Mouse (Mus musculus) liver, embryonic 12.5 days (tissue): ENCODE results near the gene Cox19. TPM values are rescaled to one million over a fixed set of nuclear protein-coding genes. Genes with fewer than 3 reads are reported as not detected.

Experiments
- ATAC-seq: fragments of 200-750 bp; cut with Nextera tagmentation; 2 replicates; pipeline ENCODE4 v1.8.0; 2017; ENCODE audit warnings: moderate number of reproducible peaks, mild to moderate bottlenecking, moderate library complexity
- H3K27ac ChIP-seq: fragments of 300-500 bp; sonication (generic); 2 replicates; pipeline ENCODE4 v1.5.1; 2016; ENCODE audit warnings: mild to moderate bottlenecking
- H3K27me3 ChIP-seq: fragments of 300-500 bp; sonication (generic); replicated peaks from 2 replicates; pipeline ENCODE4 v1.6.1; 2016; ENCODE audit warnings: mild to moderate bottlenecking, moderate library complexity
- H3K36me3 ChIP-seq: fragments of 300-500 bp; sonication (generic); 2 replicates; pipeline ENCODE4 v1.6.1; 2016; ENCODE audit warnings: mild to moderate bottlenecking, moderate library complexity
- H3K4me1 ChIP-seq: fragments of 300-500 bp; sonication (generic); 2 replicates; pipeline ENCODE4 v1.6.1; 2016
- H3K4me2 ChIP-seq: fragments of 300-500 bp; sonication (generic); 2 replicates; pipeline ENCODE4 v1.6.1; 2016; ENCODE audit warnings: mild to moderate bottlenecking, moderate library complexity
- H3K4me3 ChIP-seq: fragments of 300-500 bp; sonication (generic); 2 replicates; pipeline ENCODE4 v1.5.1; 2016; ENCODE audit warnings: mild to moderate bottlenecking, moderate library complexity
- H3K9ac ChIP-seq: fragments of 300-500 bp; sonication (generic); 2 replicates; pipeline ENCODE4 v1.6.1; 2016; ENCODE audit warnings: mild to moderate bottlenecking, moderate library complexity
- H3K9me3 ChIP-seq: fragments of 300-500 bp; sonication (generic); replicated peaks from 2 replicates; pipeline ENCODE4 v1.6.1; 2016; ENCODE audit warnings: mild to moderate bottlenecking, moderate library complexity
- WGBS: fragments of 180-500 bp; shearing (Covaris S2); methylation state at CpG from one replicate; pipeline ENCODE4 v1.1.7; 2016; ENCODE audit not compliant: insufficient replicate concordance; 5-methylcytosine and 5-hydroxymethylcytosine counted together
- polyA plus RNA-seq: library from polyadenylated mRNA; unstranded; fragments of >200 nt; fragmentation: Nextera tagmentation; extraction: Ambion mirVana; gene quantifications from 2 replicates; pipeline ENCODE4 v1.2.1, GENCODE M21; 2016

The Cox19 gene
- polyA plus RNA-seq, 1 experiment from 2014 or later = 73.8 TPM

DNA sequence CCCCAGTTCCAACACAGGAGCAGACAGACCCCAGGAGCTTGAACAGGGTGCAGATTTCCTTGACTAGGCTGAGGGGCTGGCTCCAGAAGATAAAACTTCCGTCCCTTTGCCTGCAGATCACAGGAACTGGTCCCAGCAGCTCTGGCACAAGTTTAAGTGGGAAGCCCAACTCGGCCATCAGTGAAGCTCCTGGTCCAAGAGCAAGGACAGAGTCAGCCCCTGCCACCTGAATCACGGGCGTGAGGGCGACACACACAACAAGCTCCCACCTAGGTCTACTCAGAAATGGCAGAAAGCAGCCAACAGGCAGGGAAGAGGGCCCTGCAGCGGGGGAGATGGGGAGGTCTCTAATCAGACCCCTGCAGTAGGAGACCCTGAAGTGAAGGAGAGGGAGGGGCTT lies 19.1 kb upstream of the Cox19 start:
- 0 out of 2 replicates have a peak, but pooled peaks cover 4% of the 10 kb centered on the region for H3K36me3 ChIP-seq
- no peak overlapping the region for H3K4me3 ChIP-seq
- H3K27ac ChIP-seq = peak overlapping the region; percentile 92
- peak overlapping the region; percentile 85 for H3K4me2 ChIP-seq
- no peaks in the 10 kb centered on the region for H3K27me3 ChIP-seq
- H3K4me1 ChIP-seq = peaks cover 96% of the 10 kb centered on the region
- ATAC-seq = no peak
- WGBS = 62% methylated on average over 6 of the region's 6 CpGs
- no peaks in the 10 kb centered on the region for H3K9me3 ChIP-seq
- H3K9ac ChIP-seq = peak overlapping the region; percentile 94

DNA sequence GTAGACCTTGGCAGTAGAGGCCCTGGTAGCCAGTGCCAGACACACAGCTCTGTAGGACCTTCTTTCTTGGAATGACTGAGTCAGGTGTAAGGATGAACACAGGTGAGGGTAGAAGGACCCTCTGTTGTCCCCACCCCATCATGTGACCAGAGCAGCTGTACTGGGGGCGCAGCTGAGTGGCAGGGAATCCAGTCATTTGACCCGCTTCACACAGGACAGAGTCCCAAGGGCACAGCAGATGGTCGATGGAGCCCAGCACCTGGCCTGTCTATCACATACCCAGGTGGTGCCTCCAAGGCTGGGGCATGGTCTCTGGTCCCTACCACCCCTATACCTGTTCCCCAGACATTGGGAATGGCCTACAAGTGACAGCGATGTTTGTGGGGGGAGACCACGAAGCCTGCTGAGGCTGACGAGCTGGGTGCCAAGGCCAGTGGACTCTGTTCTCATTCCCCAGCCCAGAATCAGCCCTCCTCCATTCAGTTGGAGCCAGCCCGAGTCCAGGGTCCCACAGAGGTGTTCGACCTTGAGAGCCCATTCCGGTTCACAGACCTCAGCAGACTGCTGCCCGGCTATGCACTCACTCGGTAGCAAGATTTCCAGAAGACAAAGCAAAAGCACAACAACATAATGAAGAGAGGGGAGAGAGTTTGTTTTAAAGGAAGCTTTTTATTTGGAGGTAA lies 17.6 kb upstream of the Cox19 start:
- WGBS = 78% methylated on average over 11 of the region's 11 CpGs
- H3K27me3 ChIP-seq = no peaks in the 10 kb centered on the region
- H3K9ac ChIP-seq = no peak overlapping the region
- no peak for ATAC-seq
- peaks cover 95% of the 10 kb centered on the region for H3K4me1 ChIP-seq
- no peaks in the 10 kb centered on the region for H3K9me3 ChIP-seq
- no peak overlapping the region; the same call in 1 of the 2 replicates for H3K4me2 ChIP-seq
- no peak overlapping the region for H3K4me3 ChIP-seq
- H3K36me3 ChIP-seq = 0 out of 2 replicates have a peak, but pooled peaks cover 4% of the 10 kb centered on the region
- peak overlapping the region; percentile 92 for H3K27ac ChIP-seq

DNA sequence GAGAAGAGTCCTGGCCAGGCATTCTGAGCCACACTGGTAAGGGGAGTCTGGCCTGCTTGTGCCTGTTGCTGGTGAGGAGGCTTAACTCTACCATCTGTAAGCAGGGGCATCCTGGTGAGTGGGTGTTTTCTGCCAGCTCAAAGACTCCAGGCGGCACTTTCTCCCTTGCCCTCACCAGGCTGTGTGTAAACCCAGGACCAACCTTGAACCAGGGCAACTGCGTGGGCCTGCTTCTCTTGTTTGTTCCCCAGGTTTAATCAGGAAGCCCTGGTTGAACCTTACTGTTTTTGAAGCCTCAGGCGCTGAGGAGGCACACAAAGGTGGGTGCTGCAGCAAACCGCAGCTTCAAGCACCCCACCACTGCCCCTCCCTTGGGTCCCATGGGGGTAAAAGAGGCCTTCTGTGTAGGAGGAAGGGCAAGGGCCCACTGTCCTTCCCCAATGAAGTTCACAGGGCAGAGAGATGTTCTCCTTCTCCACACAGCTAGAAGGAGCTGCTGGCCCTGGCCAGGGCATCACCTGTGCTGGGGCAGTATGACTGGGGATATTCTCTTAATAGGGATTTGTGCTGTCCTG lies 16.8 kb upstream of the Cox19 start:
- ATAC-seq = no peak
- Histone ChIP-seq H3K4me1 (peaks cover 87% of the 10 kb centered on the region), H3K9me3 (no peaks in the 10 kb centered on the region), H3K27me3 (no peaks in the 10 kb centered on the region), H3K4me2 (no peak overlapping the region), H3K9ac (no peak overlapping the region), H3K4me3 (no peak overlapping the region), H3K36me3 (0 out of 2 replicates have a peak, but pooled peaks cover 4% of the 10 kb centered on the region), H3K27ac (peak overlapping the region; percentile 92)
- 79% methylated on average over 4 of the region's 4 CpGs for WGBS

DNA sequence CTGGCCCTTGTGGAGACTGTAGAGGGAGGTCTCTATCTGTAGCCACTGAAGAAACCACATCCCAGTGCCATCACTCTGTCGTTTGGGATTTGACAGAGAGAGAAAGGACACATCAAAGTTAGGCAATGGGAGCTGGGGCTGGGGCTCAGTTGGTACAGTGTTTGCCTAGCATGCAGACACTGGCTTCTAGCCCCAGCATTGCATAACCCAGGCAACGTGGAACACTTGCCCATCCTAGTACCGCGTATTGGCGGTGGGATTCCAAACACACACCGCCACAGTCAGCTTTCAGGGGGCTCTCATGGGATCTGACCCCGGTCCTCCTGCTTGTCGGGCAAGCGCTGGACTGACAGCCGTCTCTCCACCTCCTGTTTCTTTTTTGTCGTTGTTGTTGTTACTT lies 15.3 kb upstream of the Cox19 start:
- Histone ChIP-seq H3K36me3 (0 out of 2 replicates have a peak, but pooled peaks cover 4% of the 10 kb centered on the region), H3K4me1 (peaks cover 76% of the 10 kb centered on the region), H3K9me3 (no peaks in the 10 kb centered on the region), H3K27ac (peak overlapping the region; percentile 45), H3K9ac (no peak overlapping the region), H3K27me3 (no peaks in the 10 kb centered on the region), H3K4me2 (no peak overlapping the region), H3K4me3 (no peak overlapping the region)
- ATAC-seq = no peak
- 68% methylated on average over 11 of the region's 11 CpGs for WGBS

DNA sequence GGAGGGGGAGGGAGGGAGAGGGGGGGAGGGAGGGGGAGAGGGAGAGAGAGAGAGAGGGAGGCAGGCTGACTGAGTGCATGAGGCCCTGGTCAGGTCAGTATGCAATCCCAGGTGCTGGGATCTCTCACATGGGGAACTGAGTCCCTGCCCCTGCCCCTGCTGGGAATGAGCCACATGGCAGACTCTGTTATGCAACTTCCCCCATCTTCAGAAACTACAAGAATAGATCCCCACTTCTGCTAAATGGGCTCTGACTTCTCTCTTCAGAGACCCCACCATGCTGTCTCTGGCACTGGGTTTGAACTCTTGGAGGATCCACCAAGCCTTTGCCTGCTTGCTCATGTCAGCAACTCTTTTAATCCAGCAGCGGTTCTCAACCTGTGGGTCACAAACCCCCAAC lies 14.6 kb upstream of the Cox19 start:
- Histone ChIP-seq H3K27ac (peak overlapping the region; percentile 45), H3K4me2 (no peak overlapping the region)
- WGBS = 29% methylated on average over 1 of the region's 1 CpGs

DNA sequence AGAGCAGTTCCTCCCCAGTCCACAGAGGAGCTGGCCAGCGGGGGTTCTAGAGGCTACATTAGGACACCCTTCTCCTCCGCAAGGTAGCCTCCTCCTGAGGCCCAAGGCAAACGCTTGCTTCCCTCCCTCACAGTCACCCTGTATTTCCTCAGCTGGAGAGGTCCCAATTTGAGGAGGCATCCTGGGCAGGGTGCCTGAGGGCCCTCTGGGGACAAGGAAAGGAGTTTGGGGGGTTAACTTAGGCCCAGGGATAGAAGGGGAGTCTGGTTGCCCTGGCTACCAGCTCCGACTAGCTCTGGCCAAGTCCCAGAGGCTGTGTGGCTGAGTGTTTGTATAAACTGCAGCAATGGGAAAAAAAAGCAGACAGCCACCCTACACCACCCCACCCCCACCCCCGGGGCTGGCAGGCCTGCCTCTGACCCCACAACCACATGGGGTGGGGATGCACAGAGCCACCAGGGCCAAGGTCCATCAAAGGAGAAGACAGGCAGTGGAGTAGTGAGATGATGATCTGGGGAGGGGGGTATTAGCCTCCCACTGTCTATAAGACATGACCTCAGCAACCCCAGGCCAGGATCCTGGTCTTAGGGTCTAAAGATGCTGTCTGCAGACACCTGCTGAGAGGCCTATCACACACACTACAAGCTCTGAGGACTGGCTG lies 13.8 kb upstream of the Cox19 start:
- Histone ChIP-seq H3K27me3 (no peaks in the 10 kb centered on the region), H3K4me3 (no peak overlapping the region), H3K36me3 (0 out of 2 replicates have a peak, but pooled peaks cover 16% of the 10 kb centered on the region), H3K4me2 (peak overlapping the region; percentile 28), H3K27ac (peak overlapping the region; percentile 58), H3K9ac (peak overlapping the region; percentile 24; the same call in 1 of the 2 replicates), H3K9me3 (no peaks in the 10 kb centered on the region), H3K4me1 (peaks cover 61% of the 10 kb centered on the region)
- 39% methylated on average over 5 of the region's 5 CpGs for WGBS
- peak; percentile 19 for ATAC-seq

More for the DNA sequence above, 14.6 kb upstream of the Cox19 start:
- Histone ChIP-seq H3K4me3 (no peak overlapping the region), H3K36me3 (0 out of 2 replicates have a peak, but pooled peaks cover 9% of the 10 kb centered on the region), H3K4me1 (peaks cover 69% of the 10 kb centered on the region), H3K9ac (no peak overlapping the region), H3K9me3 (no peaks in the 10 kb centered on the region), H3K27me3 (no peaks in the 10 kb centered on the region)
- no peak for ATAC-seq

DNA sequence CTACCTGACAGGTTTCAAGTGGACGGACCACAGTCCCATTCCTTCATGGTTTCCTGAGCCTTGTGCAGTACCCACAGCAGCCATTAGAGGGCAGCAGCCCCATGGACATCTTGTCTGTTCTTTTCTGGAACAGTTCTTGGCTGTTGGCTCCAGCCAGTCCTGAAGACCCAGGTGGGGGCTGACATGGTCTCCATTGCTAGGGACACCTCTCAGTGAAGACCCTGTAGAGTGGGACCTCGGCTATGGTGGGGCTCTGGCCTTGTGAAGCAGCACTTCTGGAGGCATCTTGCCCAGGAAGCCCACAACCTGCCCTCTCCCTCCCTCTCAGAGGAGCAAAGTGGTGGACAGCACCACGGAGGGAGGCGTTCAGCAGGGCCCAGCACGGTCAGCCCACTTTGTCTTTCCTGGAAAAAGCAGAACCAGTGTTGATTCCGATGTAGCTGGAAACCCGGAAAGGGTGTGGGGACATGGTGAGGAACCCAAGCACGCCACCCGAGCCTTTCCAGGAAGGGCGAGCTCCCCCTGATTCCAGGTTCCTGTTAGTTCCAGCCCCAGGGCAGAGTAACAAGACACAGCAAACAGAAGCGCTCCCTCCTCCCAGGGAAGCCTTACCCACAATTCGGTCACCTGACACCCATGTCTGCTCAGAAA lies 13.2 kb upstream of the Cox19 start:
- Histone ChIP-seq H3K9ac (peak overlapping the region; percentile 35; the same call in 1 of the 2 replicates), H3K4me1 (peaks cover 55% of the 10 kb centered on the region), H3K4me2 (peak overlapping the region; percentile 28), H3K27ac (peak overlapping the region; percentile 58), H3K36me3 (0 out of 2 replicates have a peak, but pooled peaks cover 17% of the 10 kb centered on the region), H3K9me3 (no peaks in the 10 kb centered on the region), H3K27me3 (no peaks in the 10 kb centered on the region), H3K4me3 (no peak overlapping the region)
- 22% methylated on average over 12 of the region's 12 CpGs for WGBS
- ATAC-seq = peak; percentile 53

DNA sequence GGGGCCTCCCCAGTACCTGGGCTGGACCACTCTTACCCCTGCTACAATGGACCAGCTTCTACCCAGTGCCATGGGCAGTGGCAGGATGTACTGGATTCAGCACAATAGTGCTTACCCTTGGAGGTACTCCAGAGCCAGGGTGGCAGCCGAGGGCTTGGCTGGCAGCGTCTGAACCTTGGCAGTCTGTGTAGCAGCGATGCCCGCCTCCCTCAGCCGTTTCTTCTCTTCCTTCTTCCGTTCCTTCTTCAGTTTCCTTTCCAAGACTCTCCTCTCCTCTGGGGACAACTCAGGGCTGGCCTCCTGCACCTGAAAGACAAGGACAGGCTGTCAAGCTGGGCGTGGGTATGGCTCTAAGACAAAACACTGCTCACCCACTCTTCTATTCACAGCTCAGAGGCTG lies 12.6 kb upstream of the Cox19 start:
- no peak overlapping the region for H3K4me2 ChIP-seq
- no peak overlapping the region for H3K9ac ChIP-seq
- peaks cover 20% of the 10 kb centered on the region; the same call in 1 of the 2 replicates for H3K36me3 ChIP-seq
- peaks cover 51% of the 10 kb centered on the region for H3K4me1 ChIP-seq
- no peak overlapping the region for H3K27ac ChIP-seq
- no peaks in the 10 kb centered on the region for H3K9me3 ChIP-seq
- H3K4me3 ChIP-seq = no peak overlapping the region
- H3K27me3 ChIP-seq = no peaks in the 10 kb centered on the region
- no peak for ATAC-seq
- 55% methylated on average over 7 of the region's 7 CpGs for WGBS

DNA sequence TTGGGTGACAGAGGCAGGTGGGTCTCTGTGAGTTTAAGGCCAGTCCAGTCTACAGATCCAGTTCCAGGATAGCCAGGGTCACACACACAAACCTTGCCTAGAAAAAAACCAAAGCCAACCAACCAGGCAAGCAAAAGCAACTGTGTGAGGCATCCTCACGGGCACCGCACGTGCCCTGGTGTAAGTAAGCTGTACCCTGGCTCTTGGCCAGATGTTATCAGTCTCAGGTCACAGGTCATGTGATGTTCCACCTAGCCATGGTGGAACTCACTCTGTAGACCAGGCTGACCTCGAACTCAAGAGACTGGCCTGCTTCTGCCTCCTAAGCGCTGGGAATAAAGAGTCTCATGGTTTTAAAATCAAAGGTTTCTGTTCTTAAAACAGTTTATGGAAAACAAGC lies 8.0 kb upstream of the Cox19 start:
- Histone ChIP-seq H3K4me2 (no peak overlapping the region), H3K4me1 (peaks cover 7% of the 10 kb centered on the region), H3K4me3 (no peak overlapping the region), H3K27me3 (no peaks in the 10 kb centered on the region), H3K9me3 (no peaks in the 10 kb centered on the region), H3K36me3 (peaks cover 16% of the 10 kb centered on the region; the same call in 1 of the 2 replicates), H3K9ac (no peak overlapping the region), H3K27ac (no peak overlapping the region)
- no peak for ATAC-seq
- WGBS = 81% methylated on average over 5 of the region's 5 CpGs

DNA sequence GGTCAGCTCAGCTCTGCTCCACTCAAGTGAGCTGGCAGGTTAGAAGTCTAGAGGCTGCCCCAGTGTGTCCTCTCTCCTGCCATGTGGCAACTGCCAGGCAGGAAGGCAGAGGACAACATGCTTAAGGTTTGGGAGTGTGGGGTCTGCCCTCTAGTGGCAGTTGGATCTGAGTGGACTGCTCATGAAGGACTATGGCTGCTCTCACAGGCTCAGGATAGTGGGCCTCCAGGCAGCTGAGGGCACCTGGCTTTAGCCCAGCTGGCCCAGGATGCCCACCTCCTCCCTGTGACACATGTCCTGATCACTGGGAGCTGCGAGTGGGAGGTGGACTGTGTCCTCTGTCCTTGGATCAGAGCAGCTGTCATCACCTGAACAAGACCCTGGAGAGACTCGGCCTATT lies 7.4 kb upstream of the Cox19 start:
- no peak overlapping the region for H3K9ac ChIP-seq
- peaks cover 16% of the 10 kb centered on the region; the same call in 1 of the 2 replicates for H3K36me3 ChIP-seq
- ATAC-seq = peak; percentile 30; the same call in 1 of the 2 replicates
- H3K4me1 ChIP-seq = peaks cover 8% of the 10 kb centered on the region
- H3K27me3 ChIP-seq = no peaks in the 10 kb centered on the region
- no peak overlapping the region for H3K27ac ChIP-seq
- no peak overlapping the region for H3K4me2 ChIP-seq
- 65% methylated on average over 2 of the region's 2 CpGs for WGBS
- no peaks in the 10 kb centered on the region for H3K9me3 ChIP-seq
- no peak overlapping the region for H3K4me3 ChIP-seq

DNA sequence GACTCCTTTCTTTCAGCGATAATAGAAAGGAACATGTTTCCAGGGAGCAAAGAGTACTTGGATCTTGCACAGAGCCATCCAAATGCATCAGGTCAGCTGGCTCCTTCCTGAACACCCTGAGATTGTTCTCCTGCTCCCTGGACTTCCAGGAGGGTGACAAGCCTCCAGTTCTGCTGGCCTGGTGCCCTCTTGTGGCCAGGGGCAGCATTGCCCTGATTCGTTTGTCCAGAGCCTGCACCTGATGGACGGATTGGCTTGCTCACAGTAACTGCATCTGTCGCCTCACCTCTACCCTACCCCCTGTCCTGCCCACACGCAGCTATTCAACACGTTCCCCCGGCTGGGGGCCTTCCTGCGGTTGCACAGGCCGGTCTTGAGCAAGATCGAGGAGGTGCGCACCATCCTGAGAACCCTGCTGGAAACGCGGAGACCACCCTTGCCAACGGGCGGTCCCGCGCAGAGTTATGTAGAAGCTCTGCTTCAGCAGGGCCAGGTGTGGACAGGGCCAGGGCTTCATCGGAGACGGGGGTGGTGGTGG lies 4.1 kb upstream of the Cox19 start:
- no peak for ATAC-seq
- no peak overlapping the region for H3K27ac ChIP-seq
- peaks cover 23% of the 10 kb centered on the region for H3K27me3 ChIP-seq
- H3K4me2 ChIP-seq = no peak overlapping the region
- peaks cover 6% of the 10 kb centered on the region; the same call in 1 of the 2 replicates for H3K36me3 ChIP-seq
- no peak overlapping the region for H3K4me3 ChIP-seq
- whole genome bisulfite sequencing = 35% methylated on average over 19 of the region's 19 CpGs
- no peak overlapping the region for H3K9ac ChIP-seq
- H3K4me1 ChIP-seq = peaks cover 41% of the 10 kb centered on the region
- H3K9me3 ChIP-seq = no peaks in the 10 kb centered on the region
